Mouse (Mus musculus): ENCODE measurements around the gene Ctdspl. TPM values are rescaled to one million over a fixed set of nuclear protein-coding genes. Genes with fewer than 3 reads are reported as not detected.

The Ctdspl gene
- polyA plus RNA-seq, 1 experiment from 2014 or later, result 6.6 TPM

GRCm38 (mm10) chr9:119070173-119070825 is 144.0 kb downstream of the Ctdspl start:
- WGBS, result 82% methylated on average over 13 of the region's 13 CpGs
- 0 out of 2 replicates have a peak overlapping the region, but pooled peaks have one; percentile 9 for H3K27ac ChIP-seq (replicated peaks)

GRCm38 (mm10) chr9:119071786-119072185 is 145.5 kb downstream of the Ctdspl start:
- no peak overlapping the region for H3K4me3 ChIP-seq
- no peaks in the 10 kb centered on the region for H3K27me3 ChIP-seq (ENCODE audit: low read depth, poor library complexity, severe bottlenecking)
- no peak for DNase-seq (ENCODE audit: low spot score)
- peaks cover 54% of the 10 kb centered on the region for H3K36me3 ChIP-seq
- H3K4me1 ChIP-seq, result 0 out of 2 replicates have a peak, but pooled peaks cover 4% of the 10 kb centered on the region
- WGBS, result 82% methylated on average over 9 of the region's 9 CpGs
- no peak overlapping the region for H3K27ac ChIP-seq (replicated peaks)
- no peaks in the 10 kb centered on the region for H3K9me3 ChIP-seq (replicated peaks)

More at GRCm38 (mm10) chr9:119070173-119070825, 144.0 kb downstream of the Ctdspl start:
- Histone ChIP-seq H3K4me3 (no peak overlapping the region), H3K9me3 (replicated peaks) (no peaks in the 10 kb centered on the region), H3K4me1 (0 out of 2 replicates have a peak, but pooled peaks cover 4% of the 10 kb centered on the region), H3K27me3 (ENCODE audit: low read depth, poor library complexity, severe bottlenecking) (no peaks in the 10 kb centered on the region), H3K36me3 (peaks cover 42% of the 10 kb centered on the region)
- no peak for DNase-seq (ENCODE audit: low spot score)

- Histone ChIP-seq H3K4me1 (no peaks in the 10 kb centered on the region), H3K9me3 (replicated peaks) (no peaks in the 10 kb centered on the region), H3K27ac (replicated peaks) (no peak overlapping the region; the same call in 1 of the 2 replicates), H3K36me3 (peaks cover 62% of the 10 kb centered on the region), H3K27me3 (ENCODE audit: low read depth, poor library complexity, severe bottlenecking) (no peaks in the 10 kb centered on the region), H3K4me3 (no peak overlapping the region)
- 91% methylated on average over 15 of the region's 15 CpGs for WGBS
- no peak for DNase-seq (ENCODE audit: low spot score)
Measured at GRCm38 (mm10) chr9:119073184-119073895, 147.1 kb downstream of the Ctdspl start.

GRCm38 (mm10) chr9:119075685-119076084 is 149.4 kb downstream of the Ctdspl start:
- WGBS, result 83% methylated on average over 16 of the region's 16 CpGs
- DNase-seq (ENCODE audit: low spot score), result no peak
- H3K36me3 ChIP-seq, result peaks cover 76% of the 10 kb centered on the region
- H3K27ac ChIP-seq (replicated peaks), result no peak overlapping the region
- no peak overlapping the region for H3K4me3 ChIP-seq
- no peaks in the 10 kb centered on the region for H3K4me1 ChIP-seq
- no peaks in the 10 kb centered on the region for H3K9me3 ChIP-seq (replicated peaks)
- no peaks in the 10 kb centered on the region for H3K27me3 ChIP-seq (ENCODE audit: low read depth, poor library complexity, severe bottlenecking)

- Histone ChIP-seq H3K9me3 (replicated peaks) (no peaks in the 10 kb centered on the region), H3K27me3 (ENCODE audit: low read depth, poor library complexity, severe bottlenecking) (no peaks in the 10 kb centered on the region), H3K36me3 (peaks cover 36% of the 10 kb centered on the region), H3K4me3 (no peak overlapping the region), H3K4me1 (peaks cover 27% of the 10 kb centered on the region), H3K27ac (replicated peaks) (no peak overlapping the region)
- 86% methylated on average over 5 of the region's 5 CpGs for WGBS
- DNase-seq (ENCODE audit: low spot score), result no peak
Measured at GRCm38 (mm10) chr9:119080040-119080675, 153.9 kb downstream of the Ctdspl start.

GRCm38 (mm10) chr9:119082039-119082438 is 155.8 kb downstream of the Ctdspl start:
- no peaks in the 10 kb centered on the region for H3K9me3 ChIP-seq (replicated peaks)
- peaks cover 44% of the 10 kb centered on the region for H3K4me1 ChIP-seq
- WGBS, result 6% methylated on average over 8 of the region's 8 CpGs
- H3K27me3 ChIP-seq (ENCODE audit: low read depth, poor library complexity, severe bottlenecking), result peaks cover 9% of the 10 kb centered on the region
- H3K27ac ChIP-seq (replicated peaks), result peak overlapping the region; percentile 77
- H3K4me3 ChIP-seq, result no peak overlapping the region
- DNase-seq (ENCODE audit: low spot score), result peak; percentile 67
- peaks cover 21% of the 10 kb centered on the region for H3K36me3 ChIP-seq

- WGBS, result 63% methylated on average over 7 of the region's 7 CpGs
- Histone ChIP-seq H3K36me3 (peaks cover 19% of the 10 kb centered on the region), H3K27me3 (ENCODE audit: low read depth, poor library complexity, severe bottlenecking) (peaks cover 17% of the 10 kb centered on the region), H3K4me3 (no peak overlapping the region), H3K27ac (replicated peaks) (peak overlapping the region; percentile 77), H3K4me1 (peaks cover 52% of the 10 kb centered on the region), H3K9me3 (replicated peaks) (no peaks in the 10 kb centered on the region)
- DNase-seq (ENCODE audit: low spot score), result no peak
Measured at GRCm38 (mm10) chr9:119082656-119083430, 156.6 kb downstream of the Ctdspl start.

- no peak for DNase-seq (ENCODE audit: low spot score)
- H3K4me1 ChIP-seq, result peaks cover 62% of the 10 kb centered on the region
- 0 out of 2 replicates have a peak overlapping the region, but pooled peaks have one; percentile 9 for H3K27ac ChIP-seq (replicated peaks)
- H3K36me3 ChIP-seq, result peaks cover 8% of the 10 kb centered on the region
- H3K4me3 ChIP-seq, result no peak overlapping the region
- WGBS, result 79% methylated on average over 10 of the region's 10 CpGs
- no peaks in the 10 kb centered on the region for H3K9me3 ChIP-seq (replicated peaks)
- H3K27me3 ChIP-seq (ENCODE audit: low read depth, poor library complexity, severe bottlenecking), result peaks cover 26% of the 10 kb centered on the region
Measured at GRCm38 (mm10) chr9:119083966-119084365, 157.7 kb downstream of the Ctdspl start.

- Histone ChIP-seq H3K27ac (replicated peaks) (peak overlapping the region; percentile 33; the same call in 1 of the 2 replicates), H3K27me3 (ENCODE audit: low read depth, poor library complexity, severe bottlenecking) (peaks cover 47% of the 10 kb centered on the region), H3K4me3 (no peak overlapping the region), H3K9me3 (replicated peaks) (no peaks in the 10 kb centered on the region), H3K4me1 (peaks cover 67% of the 10 kb centered on the region), H3K36me3 (no peaks in the 10 kb centered on the region)
- DNase-seq (ENCODE audit: low spot score), result no peak
- 40% methylated on average over 1 of the region's 1 CpGs for WGBS
Measured at GRCm38 (mm10) chr9:119086451-119086850, 160.2 kb downstream of the Ctdspl start.

- H3K27me3 ChIP-seq (ENCODE audit: low read depth, poor library complexity, severe bottlenecking), result peaks cover 55% of the 10 kb centered on the region
- no peak overlapping the region for H3K4me3 ChIP-seq
- no peaks in the 10 kb centered on the region for H3K36me3 ChIP-seq
- no peaks in the 10 kb centered on the region for H3K9me3 ChIP-seq (replicated peaks)
- WGBS, result 92% methylated on average over 5 of the region's 5 CpGs
- no peak overlapping the region for H3K27ac ChIP-seq (replicated peaks)
- no peak for DNase-seq (ENCODE audit: low spot score)
- H3K4me1 ChIP-seq, result peaks cover 67% of the 10 kb centered on the region
Measured at GRCm38 (mm10) chr9:119087309-119087708, 161.1 kb downstream of the Ctdspl start.

- 1% methylated on average over 24 of the region's 24 CpGs for WGBS
- peak; percentile 86 for DNase-seq (ENCODE audit: low spot score)
- H3K27me3 ChIP-seq (ENCODE audit: low read depth, poor library complexity, severe bottlenecking), result peaks cover 65% of the 10 kb centered on the region
- peak overlapping the region; percentile 51 for H3K4me3 ChIP-seq
- H3K9me3 ChIP-seq (replicated peaks), result no peaks in the 10 kb centered on the region
- peak overlapping the region; percentile 55 for H3K27ac ChIP-seq (replicated peaks)
- H3K4me1 ChIP-seq, result peaks cover 67% of the 10 kb centered on the region
- no peaks in the 10 kb centered on the region for H3K36me3 ChIP-seq
Measured at GRCm38 (mm10) chr9:119088148-119088801, 162.0 kb downstream of the Ctdspl start.

- no peak for DNase-seq (ENCODE audit: low spot score)
- Histone ChIP-seq H3K27ac (replicated peaks) (no peak overlapping the region), H3K27me3 (ENCODE audit: low read depth, poor library complexity, severe bottlenecking) (peaks cover 76% of the 10 kb centered on the region), H3K4me3 (no peak overlapping the region), H3K4me1 (peaks cover 77% of the 10 kb centered on the region), H3K9me3 (replicated peaks) (no peaks in the 10 kb centered on the region), H3K36me3 (no peaks in the 10 kb centered on the region)
- 82% methylated on average over 7 of the region's 7 CpGs for WGBS
Measured at GRCm38 (mm10) chr9:119089437-119089836, 163.2 kb downstream of the Ctdspl start.

Measured in midbrain, embryonic 10.5 days (tissue).